Mouse (Mus musculus) cerebellum, adult 2 months (tissue): Measurements from ENCODE around the gene Rnd1. TPM values are rescaled to one million over a fixed set of nuclear protein-coding genes. Genes with fewer than 3 reads are reported as not detected.

Experiments
- DNase-seq, 2 experiments: peaks; one replicate each; pipeline ENCODE4 v3.0.0; 2021
- H3K27ac ChIP-seq: fragments of 200-500 bp; 2 replicates; pipeline ENCODE4 v1.5.1; 2012; ENCODE audit warnings: low read length, control low read depth, inconsistent platforms; ENCODE audit not compliant: insufficient read depth
- H3K27me3 ChIP-seq: fragments of 200-500 bp; 2 replicates; pipeline ENCODE4 v1.6.1; 2012; ENCODE audit warnings: inconsistent platforms, mild to moderate bottlenecking, low read length, moderate library complexity; ENCODE audit not compliant: control insufficient read depth, insufficient read depth
- H3K4me1 ChIP-seq: fragments of 200-500 bp; 2 replicates; pipeline ENCODE4 v1.6.1; 2011; ENCODE audit warnings: low read length; ENCODE audit not compliant: control insufficient read depth, insufficient read depth
- H3K4me3 ChIP-seq: fragments of 200-500 bp; replicated peaks from 2 replicates; pipeline ENCODE3; 2011; ENCODE audit warnings: mild to moderate bottlenecking, low read depth, low read length, control low read depth; ENCODE audit not compliant: insufficient read depth
- CTCF ChIP-seq: fragments of 200-500 bp; IDR thresholded peaks from 2 replicates; pipeline ENCODE4 v1.5.1; 2011; ENCODE audit warnings: low read depth, mild to moderate bottlenecking, control low read depth, low read length, moderate library complexity, borderline replicate concordance; ENCODE audit not compliant: insufficient read depth
- POLR2A ChIP-seq: fragments of 200-500 bp; IDR thresholded peaks from 2 replicates; pipeline ENCODE4 v1.6.1; 2011; ENCODE audit warnings: low read length, control low read depth, borderline replicate concordance; ENCODE audit not compliant: insufficient read depth
- WGBS: fragments of 180-500 bp; shearing (Covaris S2); methylation state at CpG from one replicate; pipeline ENCODE4 v1.1.7; 2018; 5-methylcytosine and 5-hydroxymethylcytosine counted together
- polyA plus RNA-seq: library from polyadenylated mRNA; depleted of rRNA; stranded (reverse); fragments of >200 nt; gene quantifications from 2 replicates; pipeline ENCODE4 v1.2.3, GENCODE M21; 2012

Rnd1 gene
- polyA plus RNA-seq, 1 experiment = 42.4 TPM

DNA sequence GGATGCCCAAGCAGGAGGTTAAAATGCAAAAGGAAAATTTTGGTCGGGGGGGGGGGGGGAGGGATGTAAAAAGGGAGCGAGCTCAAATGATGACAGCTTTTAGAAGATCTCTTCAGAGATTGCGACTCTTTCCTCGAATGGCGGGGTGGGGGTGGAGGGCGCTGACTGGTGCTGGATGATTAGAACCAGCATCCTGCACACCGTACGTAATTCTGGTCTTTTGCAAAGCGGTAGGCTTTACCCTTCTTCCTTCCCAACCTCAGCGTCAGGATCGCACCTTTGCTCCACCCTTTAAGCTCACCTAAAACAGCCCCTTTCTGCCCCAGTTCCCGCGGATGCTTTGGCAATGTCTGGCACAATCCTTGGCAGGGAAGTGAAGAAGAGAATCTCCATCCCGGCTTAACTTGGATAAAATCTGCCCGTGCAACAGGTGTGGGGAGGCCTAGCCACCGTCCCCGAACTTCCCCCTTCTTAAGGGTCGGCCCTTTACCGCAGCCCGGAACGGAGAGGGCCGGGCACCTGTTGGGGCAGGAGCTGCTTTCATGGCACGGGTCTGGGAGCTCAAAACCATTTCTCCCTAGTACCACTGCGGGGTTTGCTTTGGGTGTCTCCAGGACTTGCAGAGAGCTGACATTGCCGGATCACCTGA is 43.3 kb downstream of the Rnd1 start:
- peaks cover 17% of the 10 kb centered on the region for H3K4me1 ChIP-seq
- peak in 1 of 2 experiments; percentile 33 for DNase-seq
- TF ChIP-seq POLR2A (no peak), CTCF (no peak)
- H3K27ac ChIP-seq = no peak overlapping the region
- WGBS = 4% methylated on average over 25 of the region's 25 CpGs
- H3K4me3 ChIP-seq = peak overlapping the region; percentile 94
- no peaks in the 10 kb centered on the region for H3K27me3 ChIP-seq

DNA sequence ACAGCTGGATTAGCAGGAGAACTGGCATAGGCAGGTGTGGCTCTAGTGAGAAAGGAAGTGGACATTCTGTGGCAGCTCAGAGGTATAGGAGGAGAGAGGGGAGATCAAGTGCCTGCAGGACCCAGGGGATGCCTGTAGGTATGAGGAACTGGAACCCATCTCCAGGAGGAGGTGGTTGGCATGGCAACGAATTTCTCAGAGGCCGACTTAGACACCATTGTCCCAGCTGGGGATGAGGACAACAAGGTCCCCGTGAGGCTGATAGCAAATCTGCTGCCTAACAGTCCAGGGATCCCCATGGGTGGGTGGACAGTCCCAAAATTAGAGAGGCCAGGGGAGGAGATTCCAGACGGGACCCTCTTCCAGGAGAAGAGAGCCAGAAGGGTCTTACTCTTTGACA is 44.3 kb downstream of the Rnd1 start:
- no peak overlapping the region for H3K4me3 ChIP-seq
- no peak for DNase-seq
- WGBS = 10% methylated on average over 4 of the region's 4 CpGs
- H3K4me1 ChIP-seq = peaks cover 17% of the 10 kb centered on the region
- no peak for TF ChIP-seq CTCF
- TF ChIP-seq POLR2A = no peak
- no peak overlapping the region for H3K27ac ChIP-seq
- H3K27me3 ChIP-seq = no peaks in the 10 kb centered on the region; the same call in 1 of the 2 replicates

DNA sequence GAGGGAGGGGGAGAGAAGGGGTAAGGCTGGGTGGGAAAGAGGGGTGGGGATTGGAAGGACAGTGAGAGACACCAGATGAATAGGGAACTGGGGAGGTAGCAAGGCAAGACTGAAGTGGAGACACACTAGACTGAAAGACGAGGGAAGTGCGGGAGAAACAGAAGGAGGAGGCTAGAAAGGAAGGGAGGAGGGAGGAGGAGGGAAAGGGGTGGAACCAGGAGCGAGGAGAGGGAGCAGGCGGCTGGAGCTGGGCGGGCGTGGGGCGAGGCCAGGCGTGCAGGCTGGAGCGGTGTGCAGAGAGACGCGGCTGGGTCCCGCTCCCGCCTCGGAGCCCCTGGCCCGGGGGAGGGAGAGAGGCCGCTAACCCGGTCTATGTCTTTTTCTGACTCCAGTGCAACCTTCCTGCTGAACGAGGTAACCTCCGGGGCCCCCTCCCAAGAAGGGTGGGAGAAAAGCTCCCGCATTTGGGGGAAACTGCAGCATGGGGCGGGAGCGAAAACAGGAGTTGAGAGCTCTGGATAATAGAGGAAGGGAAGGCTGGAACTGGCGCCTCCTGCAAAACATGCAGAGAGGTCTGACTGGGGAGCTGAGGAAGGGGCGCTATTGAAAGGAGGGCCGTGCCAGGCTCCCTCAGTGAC is 45.0 kb downstream of the Rnd1 start:
- Histone ChIP-seq H3K4me1 (peaks cover 13% of the 10 kb centered on the region), H3K27me3 (no peaks in the 10 kb centered on the region; the same call in 1 of the 2 replicates), H3K27ac (no peak overlapping the region), H3K4me3 (peak overlapping the region; percentile 39)
- under 1% methylated on average over 25 of the region's 25 CpGs for WGBS
- TF ChIP-seq POLR2A = no peak
- TF ChIP-seq CTCF = no peak
- DNase-seq = peak; percentile 61 to 66

GRCm38 (mm10) chr15:98631493-98631892 is 45.8 kb downstream of the Rnd1 start:
- Histone ChIP-seq H3K27me3 (no peaks in the 10 kb centered on the region; the same call in 1 of the 2 replicates), H3K4me1 (peaks cover 8% of the 10 kb centered on the region), H3K27ac (no peak overlapping the region), H3K4me3 (peak overlapping the region; percentile 39)
- peak; percentile 63 to 72 for DNase-seq
- peak; percentile 81 for TF ChIP-seq CTCF
- no peak for TF ChIP-seq POLR2A
- 1% methylated on average over 18 of the region's 18 CpGs for WGBS

GRCm38 (mm10) chr15:98630540-98630939 is 46.7 kb downstream of the Rnd1 start, which contains the start of gene Cacnb3:
Cacnb3 (plus strand) TSS chr15:98630840.
- no peak within 1 kb of the TSS for H3K27ac ChIP-seq
- H3K27me3 ChIP-seq = no peaks in the 10 kb centered on the region; the same call in 1 of the 2 replicates

DNA sequence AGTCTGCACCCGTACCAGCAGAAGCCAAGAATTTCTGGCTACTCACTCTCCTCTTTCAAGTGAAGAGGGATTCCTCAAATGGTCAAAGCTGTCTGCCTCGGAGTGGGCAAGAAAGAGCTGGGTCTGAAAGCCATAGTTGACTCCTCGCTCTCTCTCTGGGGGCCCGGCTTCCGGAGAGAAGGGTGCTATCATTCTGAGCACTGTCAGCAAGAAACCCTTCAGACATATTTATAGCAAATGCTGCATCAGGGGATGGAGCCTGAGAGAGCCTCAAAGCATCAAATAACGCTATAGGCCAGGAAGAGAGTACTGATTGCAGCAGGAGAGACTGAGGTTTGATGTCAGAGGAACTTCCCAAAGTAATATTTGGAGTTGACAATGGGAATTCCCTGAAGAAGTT is 47.8 kb downstream of the Rnd1 start:
- no peak for TF ChIP-seq CTCF
- TF ChIP-seq POLR2A = no peak
- DNase-seq = no peak
- Histone ChIP-seq H3K27ac (no peak overlapping the region), H3K4me3 (no peak overlapping the region), H3K4me1 (peaks cover 6% of the 10 kb centered on the region; the same call in 1 of the 2 replicates), H3K27me3 (no peaks in the 10 kb centered on the region; the same call in 1 of the 2 replicates)
- 68% methylated on average over 6 of the region's 6 CpGs for WGBS

More at GRCm38 (mm10) chr15:98630540-98630939, 46.7 kb downstream of the Rnd1 start, which contains the start of gene Cacnb3:
- Histone ChIP-seq H3K4me1 (peaks cover 6% of the 10 kb centered on the region; the same call in 1 of the 2 replicates), H3K4me3 (peak within 1 kb of the TSS; percentile 39)
- no peak for DNase-seq
- TF ChIP-seq POLR2A = no peak
- TF ChIP-seq CTCF = no peak
- WGBS = 48% methylated on average over 4 of the region's 4 CpGs

DNA sequence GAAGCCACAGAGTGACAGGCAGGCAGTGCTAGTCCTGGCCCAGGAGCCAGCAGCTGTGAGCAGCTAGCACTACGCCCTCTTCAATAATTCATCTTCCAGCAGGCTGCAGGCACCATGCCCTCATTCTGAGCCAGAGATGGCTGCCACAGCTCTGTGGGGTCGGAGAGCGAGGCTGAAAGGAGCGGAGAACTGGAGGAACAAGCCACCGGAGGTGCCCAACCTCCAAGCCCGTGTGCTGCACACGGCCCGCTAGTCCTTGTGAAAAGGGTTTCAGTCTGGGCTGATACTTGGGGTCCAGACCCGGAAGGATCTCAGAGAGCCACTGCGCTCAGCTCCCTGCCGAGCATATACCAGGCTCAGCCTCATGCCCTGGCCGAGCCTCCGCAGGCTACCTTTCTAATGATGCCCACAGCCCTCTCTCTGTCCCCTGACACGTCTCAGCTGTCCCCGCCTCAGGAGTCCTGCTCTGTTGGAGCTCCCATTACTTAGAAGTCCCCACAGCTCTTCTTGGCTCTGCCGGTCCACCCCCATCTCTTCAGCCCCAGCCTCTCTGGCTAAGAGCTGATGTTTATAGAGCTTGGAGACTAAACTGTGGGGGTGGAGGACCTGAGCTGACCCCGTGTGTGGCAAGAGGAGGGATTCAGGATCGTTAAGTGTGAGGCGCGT is 48.5 kb downstream of the Rnd1 start:
- Histone ChIP-seq H3K4me3 (no peak overlapping the region), H3K27me3 (no peaks in the 10 kb centered on the region; the same call in 1 of the 2 replicates), H3K4me1 (peaks cover 6% of the 10 kb centered on the region; the same call in 1 of the 2 replicates), H3K27ac (no peak overlapping the region)
- DNase-seq = no peak
- 16% methylated on average over 20 of the region's 20 CpGs for WGBS
- TF ChIP-seq CTCF (no peak), POLR2A (no peak)
